Mouse (Mus musculus) kidney, adult 2 months (tissue): ENCODE measurements around the gene Cox15. TPM values are rescaled to one million over a fixed set of nuclear protein-coding genes. Genes with fewer than 3 reads are reported as not detected.

Source experiments
- DNase-seq: peaks from one replicate; pipeline ENCODE4 v3.0.0; 2021
- H3K27ac ChIP-seq: fragments of 200-500 bp; 2 replicates; pipeline ENCODE4 v1.5.1; 2012; ENCODE audit warnings: low read depth, low read length, control low read depth, inconsistent platforms; ENCODE audit not compliant: insufficient read depth
- H3K27me3 ChIP-seq: fragments of 200-500 bp; replicated peaks from 2 replicates; pipeline ENCODE4 v1.6.1; 2012; ENCODE audit warnings: mild to moderate bottlenecking, moderate library complexity, low read length, inconsistent platforms; ENCODE audit not compliant: control insufficient read depth, insufficient read depth
- H3K36me3 ChIP-seq: fragments of 200-500 bp; 2 replicates; pipeline ENCODE4 v1.6.1; 2012; ENCODE audit warnings: mild to moderate bottlenecking, moderate library complexity, low read length, inconsistent platforms; ENCODE audit not compliant: control insufficient read depth, insufficient read depth
- H3K4me1 ChIP-seq: fragments of 200-500 bp; 2 replicates; pipeline ENCODE4 v1.6.1; 2011; ENCODE audit warnings: low read length; ENCODE audit not compliant: control insufficient read depth, insufficient read depth
- H3K4me3 ChIP-seq: fragments of 200-500 bp; 2 replicates; pipeline ENCODE4 v1.5.1; 2011; ENCODE audit warnings: mild to moderate bottlenecking, low read depth, low read length, control low read depth; ENCODE audit not compliant: insufficient read depth
- CTCF ChIP-seq: fragments of 200-500 bp; conservative IDR thresholded peaks from 2 replicates; pipeline ENCODE4 v1.5.1; 2011; ENCODE audit warnings: low read depth, mild to moderate bottlenecking, control low read depth, low read length, moderate library complexity, mixed read lengths; ENCODE audit not compliant: insufficient read depth, insufficient read length
- POLR2A ChIP-seq: fragments of 200-500 bp; IDR thresholded peaks from one replicate; pipeline ENCODE4 v1.6.1; 2011; ENCODE audit warnings: low read depth, low read length, control low read depth
- WGBS: fragments of 180-500 bp; shearing (Covaris S2); methylation state at CpG from one replicate; pipeline ENCODE4 v1.1.7; 2018; 5-methylcytosine and 5-hydroxymethylcytosine counted together
- polyA plus RNA-seq: library from polyadenylated mRNA; depleted of rRNA; stranded (reverse); fragments of >200 nt; gene quantifications from 2 replicates; pipeline ENCODE4 v1.2.3, GENCODE M21; 2012

The Cox15 gene
- polyA plus RNA-seq, 1 experiment = 28.4 TPM

- Histone ChIP-seq H3K4me3 (no peak overlapping the region), H3K27me3 (no peaks in the 10 kb centered on the region), H3K4me1 (peaks cover 8% of the 10 kb centered on the region; the same call in 1 of the 2 replicates), H3K27ac (no peak overlapping the region; the same call in 1 of the 2 replicates), H3K36me3 (peaks cover 17% of the 10 kb centered on the region; the same call in 1 of the 2 replicates)
- peak; percentile 52 for DNase-seq
- no peak for TF ChIP-seq POLR2A
- TF ChIP-seq CTCF = no peak
- WGBS = 61% methylated on average over 13 of the region's 13 CpGs
Measured at GRCm38 (mm10) chr19:43786249-43787026, 33.6 kb upstream of the Cox15 start.

DNA sequence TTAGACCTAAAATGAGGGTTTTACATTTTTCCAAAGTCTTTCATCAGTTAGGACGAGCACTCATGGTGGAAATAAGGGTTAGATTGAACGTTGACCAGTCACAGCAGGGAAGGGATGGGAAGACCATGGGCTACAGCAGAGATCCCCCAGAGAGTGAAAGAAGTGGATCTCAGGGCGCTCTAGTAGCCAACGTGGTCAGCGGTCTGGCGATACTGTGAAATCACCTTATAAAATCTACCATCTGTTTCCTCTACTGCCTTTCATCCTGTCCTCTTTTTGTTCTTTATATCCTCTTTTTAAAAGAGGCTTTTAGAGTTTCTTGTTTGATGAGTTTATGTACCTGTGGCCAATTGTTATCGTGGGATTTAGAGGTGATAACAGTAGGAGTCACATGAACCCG, 32.0 kb upstream of the Cox15 start:
- H3K4me3 ChIP-seq = peak overlapping the region; percentile 53
- no peak for DNase-seq

GRCm38 (mm10) chr19:43781980-43782379, 29.2 kb upstream of the Cox15 start, which contains the start of gene Abcc2:
Gene Abcc2 (plus strand): TSS chr19:43782192.
- no peaks in the 10 kb centered on the region for H3K27me3 ChIP-seq
- H3K4me3 ChIP-seq = peak within 1 kb of the TSS; percentile 67
- H3K27ac ChIP-seq = peak within 1 kb of the TSS; percentile 92
- H3K36me3 ChIP-seq = peaks cover 7% of the 10 kb centered on the region; the same call in 1 of the 2 replicates
- DNase-seq = peak; percentile 89
- peaks cover 4% of the 10 kb centered on the region; the same call in 1 of the 2 replicates for H3K4me1 ChIP-seq
- peak; percentile 9 for TF ChIP-seq POLR2A
- TF ChIP-seq CTCF = no peak
- 57% methylated on average over 3 of the region's 3 CpGs for WGBS

More for the DNA sequence above, 32.0 kb upstream of the Cox15 start:
- H3K4me1 ChIP-seq = peaks cover 8% of the 10 kb centered on the region; the same call in 1 of the 2 replicates
- WGBS = 42% methylated on average over 8 of the region's 8 CpGs
- no peaks in the 10 kb centered on the region for H3K27me3 ChIP-seq
- peak overlapping the region; percentile 51 for H3K27ac ChIP-seq
- H3K36me3 ChIP-seq = peaks cover 15% of the 10 kb centered on the region; the same call in 1 of the 2 replicates
- no peak for TF ChIP-seq CTCF
- no peak for TF ChIP-seq POLR2A

DNA sequence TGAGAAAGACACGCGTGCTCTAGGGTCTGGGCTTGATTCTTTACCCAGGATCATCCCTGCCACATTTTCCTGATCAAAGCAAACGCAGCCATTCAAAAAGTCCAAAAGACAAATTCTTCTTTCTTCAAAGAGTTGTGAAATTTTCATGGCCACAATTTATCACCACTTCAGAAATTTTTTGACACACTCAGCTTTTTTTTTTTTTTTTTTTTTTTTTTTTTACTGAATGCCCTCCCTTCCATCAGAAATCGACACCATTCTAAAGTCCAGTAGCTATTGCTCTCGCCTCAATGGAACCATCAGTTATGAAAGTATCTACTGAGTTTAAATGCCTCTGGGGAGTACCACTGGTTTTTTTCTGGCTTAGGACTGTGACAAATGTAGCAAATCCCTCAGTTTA, 27.6 kb upstream of the Cox15 start:
- WGBS = 59% methylated on average over 5 of the region's 5 CpGs
- no peaks in the 10 kb centered on the region for H3K27me3 ChIP-seq
- peaks cover 5% of the 10 kb centered on the region; the same call in 1 of the 2 replicates for H3K36me3 ChIP-seq
- no peak overlapping the region for H3K27ac ChIP-seq
- no peak for DNase-seq
- H3K4me3 ChIP-seq = no peak overlapping the region
- TF ChIP-seq CTCF = no peak
- no peak for TF ChIP-seq POLR2A
- H3K4me1 ChIP-seq = peaks cover 7% of the 10 kb centered on the region; the same call in 1 of the 2 replicates

DNA sequence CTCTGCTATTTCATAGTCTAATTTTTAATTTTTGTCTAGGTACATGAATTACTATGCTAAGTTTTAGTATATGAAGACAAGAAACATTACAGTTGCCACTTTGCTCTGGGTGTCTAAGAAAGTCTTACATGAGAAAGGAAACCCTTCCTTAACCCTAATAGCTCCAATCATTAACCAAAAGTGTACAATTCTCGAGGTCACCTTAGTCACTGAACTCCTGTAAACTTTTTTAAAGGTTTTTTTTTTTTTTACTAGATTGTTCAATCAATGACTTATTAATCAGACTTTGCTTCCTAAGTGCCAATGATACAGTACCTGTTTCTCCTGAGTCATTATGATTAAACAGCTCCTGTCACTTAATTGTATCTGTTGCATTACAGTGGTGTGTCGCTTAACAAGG, 24.5 kb upstream of the Cox15 start:
- H3K4me3 ChIP-seq = no peak overlapping the region
- no peaks in the 10 kb centered on the region for H3K27me3 ChIP-seq
- whole genome bisulfite sequencing = 30% methylated on average over 2 of the region's 2 CpGs
- TF ChIP-seq POLR2A = no peak
- peaks cover 15% of the 10 kb centered on the region; the same call in 1 of the 2 replicates for H3K4me1 ChIP-seq
- no peaks in the 10 kb centered on the region for H3K36me3 ChIP-seq
- peak; percentile 71 for DNase-seq
- H3K27ac ChIP-seq = peak overlapping the region; percentile 85

DNA sequence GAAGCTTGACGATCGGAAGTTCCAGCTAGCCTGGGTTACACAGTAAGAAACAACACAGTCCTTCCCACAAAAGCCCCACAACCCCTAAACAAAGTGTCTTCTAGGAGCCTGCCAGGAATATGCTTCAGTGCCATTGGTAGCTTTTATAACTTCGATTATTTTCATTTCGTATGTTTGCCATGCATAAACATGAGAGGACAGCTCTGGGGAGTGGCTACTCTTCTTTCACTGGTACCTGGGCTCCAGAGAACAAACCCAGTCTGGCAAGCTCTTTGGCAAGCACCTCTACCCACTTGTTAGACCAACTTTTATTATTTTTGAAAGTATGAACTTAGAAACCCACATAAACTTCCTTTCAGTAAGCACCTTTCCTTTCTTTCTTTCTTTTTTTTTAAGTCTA, 23.8 kb upstream of the Cox15 start:
- H3K4me3 ChIP-seq = no peak overlapping the region
- WGBS = 65% methylated on average over 4 of the region's 4 CpGs
- H3K36me3 ChIP-seq = no peaks in the 10 kb centered on the region
- H3K4me1 ChIP-seq = peaks cover 10% of the 10 kb centered on the region; the same call in 1 of the 2 replicates
- TF ChIP-seq CTCF = no peak
- TF ChIP-seq POLR2A = no peak
- no peak for DNase-seq
- H3K27ac ChIP-seq = 0 out of 2 replicates have a peak overlapping the region, but pooled peaks have one; percentile 35
- no peaks in the 10 kb centered on the region for H3K27me3 ChIP-seq

DNA sequence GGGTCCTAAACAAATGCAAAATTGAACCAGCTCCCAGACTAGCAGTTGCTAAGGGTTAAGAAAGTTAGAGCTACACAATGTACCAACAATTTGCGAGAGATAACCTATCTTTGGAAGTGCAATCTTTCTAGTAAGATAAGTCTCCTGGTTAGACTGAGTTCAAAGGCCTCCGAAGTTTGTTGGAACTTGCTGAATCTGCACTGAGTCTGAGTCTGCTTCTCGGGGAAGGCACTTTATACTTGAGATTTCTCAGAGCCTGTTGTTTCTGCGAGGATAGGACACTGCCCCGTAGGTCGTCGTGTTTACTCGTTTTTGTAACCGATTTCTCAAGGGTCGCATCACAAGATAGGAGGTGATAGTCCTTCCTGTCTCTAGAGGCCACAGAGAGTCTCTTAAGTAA, 22.6 kb upstream of the Cox15 start:
- peaks cover 10% of the 10 kb centered on the region; the same call in 1 of the 2 replicates for H3K4me1 ChIP-seq
- 58% methylated on average over 10 of the region's 10 CpGs for WGBS
- no peaks in the 10 kb centered on the region for H3K27me3 ChIP-seq
- peak overlapping the region; percentile 79 for H3K27ac ChIP-seq
- TF ChIP-seq POLR2A (no peak), CTCF (no peak)
- peak; percentile 72 for DNase-seq
- H3K4me3 ChIP-seq = no peak overlapping the region
- no peaks in the 10 kb centered on the region for H3K36me3 ChIP-seq
